Mouse (Mus musculus): ENCODE data around the gene Hyal3. TPM values are rescaled to one million over a fixed set of nuclear protein-coding genes. Genes with fewer than 3 reads are reported as not detected.
A peak's percentile ranks its signal among the peaks of the same experiment; 100 is the strongest.

The Hyal3 gene
- polyA plus RNA-seq, 1 experiment from 2014 or later = 1.5 TPM

DNA sequence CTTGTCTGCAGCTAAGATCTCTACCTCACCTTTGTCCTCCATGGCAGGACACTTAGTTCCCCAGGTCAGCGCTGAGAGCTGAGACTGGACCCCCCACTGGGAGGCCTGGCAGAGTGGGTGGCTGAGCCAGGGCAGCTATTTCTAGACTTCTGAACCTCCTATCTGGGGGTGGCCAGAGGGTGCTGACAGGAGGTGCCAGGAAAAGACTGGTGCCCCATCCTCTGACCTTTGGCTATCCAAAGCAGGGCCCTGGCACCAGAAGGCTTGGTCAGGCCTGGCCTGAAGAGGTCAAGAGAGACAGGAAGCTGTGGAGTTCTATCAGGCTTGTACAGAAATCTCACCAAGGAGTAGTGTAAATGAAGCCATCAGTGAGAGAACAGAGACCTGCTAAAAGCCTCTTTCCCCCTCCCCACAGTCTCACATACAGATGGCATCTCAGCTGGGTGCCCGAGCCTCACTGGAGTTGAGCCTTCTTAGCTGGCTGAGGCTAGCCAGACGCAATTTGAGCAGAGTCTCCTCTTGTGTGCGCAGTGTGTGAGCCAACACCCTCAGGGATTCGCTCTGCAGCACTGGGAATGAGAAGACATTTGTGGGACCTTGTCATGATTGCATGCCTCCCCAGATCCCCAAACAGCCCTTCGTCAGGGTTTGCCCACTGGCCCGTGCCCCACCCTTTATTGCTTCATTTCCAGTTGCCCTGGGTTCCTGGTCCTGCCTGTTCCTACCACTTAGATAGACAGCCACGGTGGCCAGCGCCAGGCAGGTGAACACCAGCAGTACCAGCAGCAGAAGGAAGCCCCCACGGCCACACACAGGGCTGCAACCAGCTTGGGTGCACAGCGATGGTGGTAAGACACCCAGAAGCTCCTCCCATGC is 12.7 kb downstream of the Hyal3 start:
- Histone ChIP-seq H3K4me1 (peaks cover 6% of the 10 kb centered on the region), H3K27me3 (replicated peaks) (no peaks in the 10 kb centered on the region), H3K9me3 (no peaks in the 10 kb centered on the region), H3K27ac (no peak overlapping the region), H3K36me3 (peaks cover 44% of the 10 kb centered on the region), H3K4me2 (replicated peaks) (0 out of 2 replicates have a peak overlapping the region, but pooled peaks have one; percentile 4), H3K4me3 (no peak overlapping the region), H3K9ac (no peak overlapping the region)
- 84% methylated on average over 11 of the region's 11 CpGs for WGBS
- ATAC-seq (ENCODE audit: low FRiP score, low read depth) = no peak

DNA sequence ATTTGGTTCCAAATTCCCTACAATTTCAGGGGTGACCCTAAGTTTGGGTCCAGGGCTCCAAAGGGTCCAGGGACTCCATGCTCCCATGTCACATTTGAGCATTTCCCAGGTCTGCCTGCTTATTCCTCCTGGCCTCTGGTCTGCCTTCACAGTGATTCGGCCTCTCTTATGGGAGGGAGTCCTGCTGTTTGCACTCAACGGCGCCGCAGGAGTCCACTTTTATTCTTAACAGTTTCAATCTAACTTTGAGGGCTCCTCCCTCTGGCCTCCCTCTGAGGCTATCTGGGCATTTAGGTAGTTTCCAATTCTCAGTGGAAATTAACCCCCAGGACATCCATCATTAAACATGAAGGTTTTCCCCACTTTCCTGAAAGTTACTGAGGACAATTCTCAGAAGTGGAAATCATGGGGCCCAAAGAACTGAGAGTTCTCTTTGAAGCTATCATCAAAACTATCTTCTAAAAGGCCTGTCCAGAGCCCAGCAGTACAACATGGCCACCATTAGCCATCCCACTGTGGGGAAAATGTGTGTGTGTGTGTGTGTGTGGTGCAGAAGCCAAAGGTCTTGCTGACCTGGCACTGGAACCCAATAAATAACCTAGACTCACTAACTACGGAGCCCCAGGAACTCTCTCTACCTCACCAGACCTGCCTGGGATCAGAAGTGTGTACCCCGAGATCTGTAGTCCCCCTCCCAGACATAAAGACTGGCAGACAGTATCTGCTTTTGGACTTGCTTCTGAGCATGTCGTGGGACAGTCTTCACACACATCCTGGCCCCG is 13.9 kb downstream of the Hyal3 start:
- Histone ChIP-seq H3K4me3 (no peak overlapping the region), H3K4me2 (replicated peaks) (no peak overlapping the region), H3K4me1 (no peaks in the 10 kb centered on the region), H3K9ac (no peak overlapping the region), H3K27me3 (replicated peaks) (no peaks in the 10 kb centered on the region), H3K27ac (no peak overlapping the region), H3K9me3 (no peaks in the 10 kb centered on the region), H3K36me3 (peaks cover 44% of the 10 kb centered on the region)
- 65% methylated on average over 8 of the region's 8 CpGs for WGBS
- ATAC-seq (ENCODE audit: low FRiP score, low read depth) = no peak

DNA sequence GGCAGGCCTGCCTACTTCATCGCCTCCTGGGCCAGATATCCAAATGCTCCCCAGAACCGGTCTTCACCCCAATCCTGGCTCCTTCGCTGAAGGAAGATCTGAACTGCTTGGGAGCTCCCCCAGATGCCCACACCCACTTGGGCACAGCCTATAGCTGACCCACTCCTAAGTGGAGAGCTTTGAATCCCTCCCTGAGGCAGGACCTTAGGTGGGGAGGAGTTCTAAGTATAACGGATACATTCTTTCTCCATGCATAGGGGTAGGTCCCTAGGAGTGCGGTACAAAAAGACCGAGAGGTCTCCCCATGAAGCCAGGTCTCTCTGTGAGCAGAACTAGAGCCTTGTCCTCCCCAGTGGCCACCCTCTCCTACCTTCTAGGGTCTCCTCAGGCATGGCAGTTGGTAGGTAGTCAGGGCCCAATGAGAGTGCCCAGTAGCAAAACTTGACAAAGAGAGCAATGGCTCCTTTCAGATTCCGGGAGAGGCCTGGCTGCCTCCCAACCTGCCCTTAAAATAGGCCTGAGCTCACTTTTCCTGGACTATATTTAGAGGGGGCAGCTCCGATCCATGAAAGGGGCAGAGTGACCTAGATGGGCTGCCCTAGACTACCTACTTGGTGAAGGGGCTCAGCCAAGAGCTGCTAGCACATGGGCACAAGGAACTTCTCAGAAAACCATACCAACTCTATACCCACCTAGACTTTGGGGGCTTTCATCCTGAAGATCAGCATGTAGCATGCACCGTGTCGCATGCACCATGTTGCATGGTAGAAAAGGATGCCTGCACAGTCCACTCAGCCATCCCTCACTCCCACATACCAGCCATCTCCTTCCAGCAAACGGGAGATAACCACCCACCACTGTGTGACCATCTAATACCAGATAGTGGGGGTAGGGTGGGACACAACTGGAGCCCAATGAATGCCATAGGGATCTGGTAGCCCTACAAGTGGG is 16.3 kb downstream of the Hyal3 start:
- H3K9me3 ChIP-seq = no peaks in the 10 kb centered on the region
- H3K9ac ChIP-seq = no peak overlapping the region
- H3K4me1 ChIP-seq = no peaks in the 10 kb centered on the region
- peaks cover 22% of the 10 kb centered on the region for H3K36me3 ChIP-seq
- no peak for ATAC-seq (ENCODE audit: low FRiP score, low read depth)
- no peak overlapping the region for H3K4me3 ChIP-seq
- 93% methylated on average over 11 of the region's 11 CpGs for WGBS
- H3K4me2 ChIP-seq (replicated peaks) = no peak overlapping the region
- no peak overlapping the region for H3K27ac ChIP-seq
- no peaks in the 10 kb centered on the region for H3K27me3 ChIP-seq (replicated peaks)

DNA sequence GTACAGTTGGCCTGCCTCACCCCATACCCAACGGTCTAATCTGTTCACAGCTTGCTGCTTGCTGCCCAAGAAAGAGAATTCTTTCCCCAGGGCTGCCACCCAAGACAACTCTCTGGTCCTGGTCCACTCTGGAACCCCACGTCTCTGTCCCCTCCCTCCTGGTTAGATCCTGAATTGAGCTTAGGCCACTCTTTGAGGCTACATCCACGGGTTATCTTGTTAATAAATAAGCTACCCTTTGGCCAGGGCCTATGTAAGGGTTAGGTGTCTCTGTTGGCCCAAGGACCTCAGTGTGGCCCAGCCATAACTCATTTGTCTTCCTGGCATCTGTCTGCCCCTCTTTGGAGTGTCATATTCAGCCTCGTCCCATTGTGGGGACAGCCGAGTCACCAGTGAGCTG is 17.8 kb downstream of the Hyal3 start:
- no peak overlapping the region for H3K4me2 ChIP-seq (replicated peaks)
- peaks cover 7% of the 10 kb centered on the region; the same call in 1 of the 2 replicates for H3K36me3 ChIP-seq
- no peaks in the 10 kb centered on the region for H3K27me3 ChIP-seq (replicated peaks)
- H3K9me3 ChIP-seq = no peaks in the 10 kb centered on the region
- WGBS = 85% methylated on average over 5 of the region's 5 CpGs
- no peak for ATAC-seq (ENCODE audit: low FRiP score, low read depth)
- H3K4me1 ChIP-seq = no peaks in the 10 kb centered on the region
- no peak overlapping the region for H3K4me3 ChIP-seq
- H3K9ac ChIP-seq = no peak overlapping the region
- no peak overlapping the region for H3K27ac ChIP-seq

DNA sequence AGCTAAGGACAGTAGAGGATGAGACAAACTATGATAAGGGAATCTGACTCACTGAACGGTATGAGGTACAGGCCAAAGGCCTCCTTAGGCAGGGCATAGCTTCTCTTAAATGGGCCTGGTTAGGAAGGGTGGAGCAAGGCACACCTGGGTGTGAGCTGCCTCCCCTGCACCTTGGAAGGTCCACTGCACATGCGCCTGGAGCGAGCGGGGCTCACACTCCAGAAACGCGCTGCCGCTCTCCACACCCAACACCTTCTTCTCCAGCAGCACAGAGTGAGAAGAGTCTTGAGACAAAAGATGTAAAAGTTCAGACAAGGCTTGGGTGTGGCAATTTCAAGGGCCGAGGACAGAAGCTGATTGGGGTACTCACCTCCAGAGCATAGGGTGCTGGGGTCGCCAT is 18.8 kb downstream of the Hyal3 start:
- ATAC-seq (ENCODE audit: low FRiP score, low read depth) = no peak
- no peaks in the 10 kb centered on the region for H3K9me3 ChIP-seq
- no peak overlapping the region for H3K9ac ChIP-seq
- H3K4me3 ChIP-seq = no peak overlapping the region
- 89% methylated on average over 9 of the region's 9 CpGs for WGBS
- no peaks in the 10 kb centered on the region; the same call in 1 of the 2 replicates for H3K36me3 ChIP-seq
- H3K27me3 ChIP-seq (replicated peaks) = no peaks in the 10 kb centered on the region
- no peak overlapping the region for H3K27ac ChIP-seq
- H3K4me2 ChIP-seq (replicated peaks) = no peak overlapping the region
- peaks cover 6% of the 10 kb centered on the region for H3K4me1 ChIP-seq

DNA sequence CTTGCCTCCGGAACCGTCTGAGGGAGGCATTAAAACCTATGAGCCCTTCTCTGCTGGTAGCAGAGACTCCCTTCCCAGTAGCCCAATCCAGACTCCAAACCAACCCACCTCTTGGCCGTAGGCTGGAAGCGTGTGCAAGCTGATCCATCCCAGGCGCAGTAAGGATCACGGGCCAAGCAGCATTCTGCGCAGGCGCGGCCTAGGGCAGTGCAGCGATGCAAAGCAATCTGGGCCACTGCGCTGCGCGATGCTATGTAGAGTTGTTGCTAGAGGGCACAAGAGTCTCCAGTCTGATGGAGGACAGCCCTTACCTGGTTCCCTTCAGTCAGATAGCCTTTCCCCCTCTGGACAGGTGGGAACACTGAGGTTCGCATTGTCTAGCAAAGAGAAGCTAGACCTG is 19.2 kb downstream of the Hyal3 start:
- peaks cover 10% of the 10 kb centered on the region for H3K4me1 ChIP-seq
- 71% methylated on average over 14 of the region's 14 CpGs for WGBS
- H3K4me3 ChIP-seq = no peak overlapping the region
- H3K9me3 ChIP-seq = no peaks in the 10 kb centered on the region
- H3K4me2 ChIP-seq (replicated peaks) = no peak overlapping the region
- no peak overlapping the region for H3K9ac ChIP-seq
- no peaks in the 10 kb centered on the region for H3K27me3 ChIP-seq (replicated peaks)
- no peak for ATAC-seq (ENCODE audit: low FRiP score, low read depth)
- H3K27ac ChIP-seq = no peak overlapping the region
- H3K36me3 ChIP-seq = no peaks in the 10 kb centered on the region

DNA sequence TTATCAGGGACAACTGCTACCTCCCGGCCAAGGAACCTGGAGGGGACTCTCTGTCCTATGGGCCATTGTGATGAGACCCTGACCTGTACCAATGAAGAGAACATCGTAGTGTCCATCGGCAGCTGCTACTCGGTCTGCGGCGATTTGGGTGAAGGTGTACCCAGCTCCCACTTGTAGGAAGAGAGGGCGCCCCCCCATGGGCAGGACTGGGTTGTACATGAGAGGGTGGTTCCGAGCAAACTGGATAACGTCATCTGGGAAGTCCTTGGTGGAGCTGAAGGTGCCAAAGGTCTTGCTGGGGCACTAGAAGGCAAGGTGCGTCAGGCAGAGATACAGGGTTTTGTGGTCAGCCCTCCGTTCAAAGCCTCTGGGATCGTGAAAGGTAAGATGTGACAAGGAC is 20.1 kb downstream of the Hyal3 start:
- H3K27ac ChIP-seq = no peak overlapping the region
- no peak overlapping the region for H3K4me2 ChIP-seq (replicated peaks)
- ATAC-seq (ENCODE audit: low FRiP score, low read depth) = no peak
- no peak overlapping the region for H3K4me3 ChIP-seq
- no peak overlapping the region for H3K9ac ChIP-seq
- 81% methylated on average over 12 of the region's 12 CpGs for WGBS
- peaks cover 15% of the 10 kb centered on the region for H3K4me1 ChIP-seq
- H3K27me3 ChIP-seq (replicated peaks) = no peaks in the 10 kb centered on the region
- H3K9me3 ChIP-seq = no peaks in the 10 kb centered on the region
- no peaks in the 10 kb centered on the region for H3K36me3 ChIP-seq

DNA sequence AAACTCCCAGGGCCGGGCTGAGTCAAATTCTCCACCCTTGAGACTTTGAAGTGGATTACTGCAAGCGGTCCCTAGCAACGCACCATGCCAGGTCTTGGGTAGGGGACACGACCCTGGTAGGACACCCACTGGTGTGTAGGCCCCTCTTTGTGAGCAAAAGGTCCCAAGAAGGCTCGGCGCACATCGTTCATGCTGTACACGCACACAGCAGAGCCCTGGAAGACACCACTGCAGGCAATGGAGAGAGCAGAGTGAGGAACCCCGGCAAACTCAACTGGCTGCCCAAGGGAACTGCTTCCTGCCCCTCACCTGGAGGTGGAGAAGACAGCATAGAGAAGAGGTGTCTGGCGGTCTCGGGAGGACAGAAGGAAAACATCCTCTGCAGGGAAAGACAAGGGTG is 20.7 kb downstream of the Hyal3 start:
- no peak overlapping the region for H3K9ac ChIP-seq

DNA sequence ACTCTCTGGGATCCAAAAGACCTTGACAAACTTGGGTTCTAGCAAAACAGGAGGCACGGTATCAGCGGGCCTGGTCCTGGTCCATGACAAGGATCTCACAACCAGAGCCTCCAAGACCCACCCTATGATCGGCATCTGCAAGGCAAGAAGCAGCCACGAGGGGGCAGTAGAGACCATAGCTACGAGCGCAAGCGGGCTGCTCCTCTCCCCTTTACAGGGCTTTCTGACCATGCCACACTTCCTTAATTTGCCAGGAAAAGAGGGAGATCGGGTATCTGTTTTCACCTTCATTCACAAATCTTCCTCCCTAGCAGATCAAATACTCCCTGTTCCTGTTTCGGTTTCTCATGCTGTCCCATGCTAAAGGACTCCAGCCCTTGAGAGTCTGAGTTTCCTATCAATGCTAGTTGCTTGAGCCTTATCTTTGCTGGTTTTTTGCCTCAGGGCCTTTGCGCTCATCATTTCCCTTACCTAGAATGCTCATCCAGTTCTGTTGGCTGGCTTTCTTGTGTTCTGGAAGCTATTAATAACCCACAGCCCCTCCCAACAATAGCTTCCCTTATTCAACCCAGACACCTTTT is 21.5 kb downstream of the Hyal3 start:
- peaks cover 24% of the 10 kb centered on the region for H3K4me1 ChIP-seq
- H3K27me3 ChIP-seq (replicated peaks) = no peaks in the 10 kb centered on the region
- peak; percentile 67; the same call in 1 of the 2 replicates for ATAC-seq (ENCODE audit: low FRiP score, low read depth)
- no peak overlapping the region for H3K9ac ChIP-seq
- no peaks in the 10 kb centered on the region for H3K36me3 ChIP-seq
- 14% methylated on average over 10 of the region's 10 CpGs for WGBS
- no peak overlapping the region for H3K27ac ChIP-seq
- H3K4me3 ChIP-seq = no peak overlapping the region
- H3K4me2 ChIP-seq (replicated peaks) = no peak overlapping the region
- H3K9me3 ChIP-seq = no peaks in the 10 kb centered on the region

More for the DNA sequence above, 20.7 kb downstream of the Hyal3 start:
- Histone ChIP-seq H3K27ac (no peak overlapping the region), H3K4me1 (peaks cover 16% of the 10 kb centered on the region), H3K4me2 (replicated peaks) (no peak overlapping the region), H3K9me3 (no peaks in the 10 kb centered on the region), H3K36me3 (no peaks in the 10 kb centered on the region), H3K27me3 (replicated peaks) (no peaks in the 10 kb centered on the region), H3K4me3 (no peak overlapping the region)
- no peak for ATAC-seq (ENCODE audit: low FRiP score, low read depth)
- 85% methylated on average over 11 of the region's 11 CpGs for WGBS

DNA sequence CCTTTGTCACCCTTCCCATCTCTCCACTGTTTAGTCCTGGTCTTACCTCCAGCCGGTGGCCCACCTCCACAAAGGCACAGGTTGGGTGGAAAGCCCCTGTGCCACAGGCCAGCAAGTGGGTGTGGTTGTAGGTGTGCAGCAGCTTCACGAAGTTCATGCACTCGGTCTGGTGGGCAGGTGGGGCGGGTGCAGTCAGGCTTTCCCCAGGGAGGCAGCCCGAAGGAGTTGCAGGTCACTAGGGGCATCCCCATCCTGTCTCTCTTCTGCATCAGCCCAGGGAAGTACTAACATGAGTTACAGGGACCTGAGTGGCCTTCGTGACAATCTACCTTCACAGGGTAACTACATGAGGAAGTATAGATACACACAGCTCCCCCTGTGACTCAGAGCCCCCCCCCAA is 22.6 kb downstream of the Hyal3 start:
- Histone ChIP-seq H3K4me3 (no peak overlapping the region), H3K4me1 (peaks cover 35% of the 10 kb centered on the region), H3K9me3 (no peaks in the 10 kb centered on the region), H3K36me3 (no peaks in the 10 kb centered on the region), H3K27me3 (replicated peaks) (no peaks in the 10 kb centered on the region), H3K4me2 (replicated peaks) (no peak overlapping the region), H3K27ac (no peak overlapping the region), H3K9ac (no peak overlapping the region)
- 82% methylated on average over 6 of the region's 6 CpGs for WGBS
- ATAC-seq (ENCODE audit: low FRiP score, low read depth) = no peak

DNA sequence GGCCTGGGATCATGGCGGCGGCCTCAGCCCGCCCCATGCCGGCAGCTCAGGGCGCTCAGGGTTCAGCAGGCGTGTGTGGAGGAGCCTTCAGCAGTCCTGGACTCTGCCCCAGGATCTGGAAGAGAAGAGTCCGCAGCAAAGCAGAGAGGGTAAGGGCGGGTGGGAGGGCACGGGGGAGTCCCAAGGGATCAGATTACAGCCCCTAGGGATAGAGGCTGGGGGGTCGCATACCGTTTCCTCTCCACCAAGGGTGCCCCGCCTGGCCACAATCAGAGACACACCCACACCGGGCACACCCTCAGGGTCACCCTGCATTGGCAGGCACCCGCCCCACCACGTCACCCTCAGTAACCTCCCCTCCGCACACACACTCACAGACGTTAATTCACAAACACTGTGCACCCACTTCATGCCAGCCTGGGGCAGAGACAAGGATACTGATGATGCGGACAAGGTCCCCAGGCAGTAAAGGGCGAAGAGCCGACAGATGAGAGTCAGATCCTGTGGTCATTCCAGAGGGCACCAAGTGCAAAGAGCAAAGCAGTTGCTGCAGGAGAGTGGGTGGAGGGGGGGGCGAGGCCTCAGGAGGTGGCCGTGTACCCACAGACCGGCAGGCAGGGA is 24.5 kb downstream of the Hyal3 start:
- H3K27ac ChIP-seq = no peak overlapping the region
- H3K4me3 ChIP-seq = no peak overlapping the region
- no peak for ATAC-seq (ENCODE audit: low FRiP score, low read depth)
- H3K4me2 ChIP-seq (replicated peaks) = peak overlapping the region; percentile 47
- H3K27me3 ChIP-seq (replicated peaks) = no peaks in the 10 kb centered on the region
- no peaks in the 10 kb centered on the region for H3K36me3 ChIP-seq
- H3K9me3 ChIP-seq = no peaks in the 10 kb centered on the region
- H3K9ac ChIP-seq = peak overlapping the region; percentile 33; the same call in 1 of the 2 replicates
- H3K4me1 ChIP-seq = peaks cover 53% of the 10 kb centered on the region
- WGBS = 40% methylated on average over 23 of the region's 23 CpGs

All from neural tube, embryonic 12.5 days (tissue).